Mouse (Mus musculus) lung, postnatal 14 days (tissue): ENCODE measurements around the gene Cpt1a.

Experiments used
- DNase-seq: peaks from one replicate; pipeline ENCODE4 v3.0.0; 2021

The Cpt1a gene

GRCm38 (mm10) chr19:3322261-3322969 lies at the start of gene Cpt1a:
Cpt1a (plus strand) TSS chr19:3322334.
- peak; percentile 59 for DNase-seq

GRCm38 (mm10) chr19:3273331-3273730 lies 48.8 kb upstream of the Cpt1a start:
- no peak for DNase-seq

- no peak for DNase-seq
Measured at GRCm38 (mm10) chr19:3275744-3276365, 46.3 kb upstream of the Cpt1a start.

- no peak for DNase-seq
Measured at GRCm38 (mm10) chr19:3281886-3282285, 40.2 kb upstream of the Cpt1a start.

- DNase-seq, result peak; percentile 87
Measured at GRCm38 (mm10) chr19:3282572-3283467, 39.3 kb upstream of the Cpt1a start, which contains the start of the genes Mrpl21 and Ighmbp2. Mrpl21 (plus strand) TSS chr19:3282901. Ighmbp2 (minus strand) TSS chr19:3283017.

GRCm38 (mm10) chr19:3289006-3289405 lies 33.1 kb upstream of the Cpt1a start:
- no peak for DNase-seq

- DNase-seq, result peak; percentile 73
Measured at GRCm38 (mm10) chr19:3292028-3292427, 30.1 kb upstream of the Cpt1a start.

GRCm38 (mm10) chr19:3292993-3293392 lies 29.1 kb upstream of the Cpt1a start:
- DNase-seq, result no peak

- no peak for DNase-seq
Measured at GRCm38 (mm10) chr19:3295245-3295644, 26.9 kb upstream of the Cpt1a start.

GRCm38 (mm10) chr19:3297034-3297433 lies 25.1 kb upstream of the Cpt1a start:
- no peak for DNase-seq

GRCm38 (mm10) chr19:3297775-3298174 lies 24.4 kb upstream of the Cpt1a start:
- DNase-seq, result no peak

GRCm38 (mm10) chr19:3304017-3304416 lies 18.1 kb upstream of the Cpt1a start:
- DNase-seq, result no peak

- no peak for DNase-seq
Measured at GRCm38 (mm10) chr19:3307175-3307949, 14.8 kb upstream of the Cpt1a start.

GRCm38 (mm10) chr19:3319341-3319740 lies 2.8 kb upstream of the Cpt1a start:
- DNase-seq, result no peak

- no peak for DNase-seq
Measured at GRCm38 (mm10) chr19:3320086-3320485, 2.0 kb upstream of the Cpt1a start.

- DNase-seq, result peak; percentile 28
Measured at GRCm38 (mm10) chr19:3320801-3321200, 1.3 kb upstream of the Cpt1a start.

GRCm38 (mm10) chr19:3321617-3322016 lies 517 bp upstream of the Cpt1a start:
- DNase-seq, result peak; percentile 88

- DNase-seq, result peak; percentile 93
Measured at GRCm38 (mm10) chr19:3323201-3323621, 1.1 kb downstream of the Cpt1a start.

- peak; percentile 81 for DNase-seq
Measured at GRCm38 (mm10) chr19:3323753-3324270, 1.7 kb downstream of the Cpt1a start.

- no peak for DNase-seq
Measured at GRCm38 (mm10) chr19:3324271-3324811, 2.2 kb downstream of the Cpt1a start.

- DNase-seq, result peak; percentile 96
Measured at GRCm38 (mm10) chr19:3324931-3325711, 3.0 kb downstream of the Cpt1a start.
